Mouse (Mus musculus) liver, postnatal 0 days (tissue): Measurements from ENCODE around the gene Gm21973. TPM values are rescaled to one million over a fixed set of nuclear protein-coding genes. Genes with fewer than 3 reads are reported as not detected.

Source experiments
- ATAC-seq: fragments of 200-750 bp; cut with Nextera tagmentation; 2 replicates; pipeline ENCODE4 v1.8.0; 2017; ENCODE audit warnings: mild to moderate bottlenecking, moderate library complexity
- DNase-seq: peaks from one replicate; pipeline ENCODE4 v3.0.0-alpha.2; 2016
- H3K27ac ChIP-seq: fragments of 300-500 bp; sonication (generic); 2 replicates; pipeline ENCODE4 v1.5.1; 2014; ENCODE audit warnings: antibody characterized with exemption, moderate library complexity, mild to moderate bottlenecking, low read depth
- H3K27me3 ChIP-seq: fragments of 300-500 bp; sonication (generic); 2 replicates; pipeline ENCODE4 v1.6.1; 2014; ENCODE audit warnings: low read length, control low read depth, mixed read lengths; ENCODE audit not compliant: insufficient read depth
- H3K36me3 ChIP-seq: fragments of 300-500 bp; sonication (generic); replicated peaks from 2 replicates; pipeline ENCODE4 v1.6.1; 2014; ENCODE audit warnings: mild to moderate bottlenecking, control low read depth, low read length, moderate library complexity, mixed read lengths; ENCODE audit not compliant: insufficient read depth
- H3K4me1 ChIP-seq: fragments of 300-500 bp; sonication (generic); 2 replicates; pipeline ENCODE4 v1.6.1; 2014; ENCODE audit warnings: antibody characterized with exemption, mild to moderate bottlenecking, control low read depth; ENCODE audit not compliant: insufficient read depth
- H3K4me2 ChIP-seq: fragments of 300-500 bp; sonication (generic); 2 replicates; pipeline ENCODE4 v1.6.1; 2014; ENCODE audit warnings: low read depth, mild to moderate bottlenecking, low read length, moderate library complexity, mixed read lengths
- H3K4me3 ChIP-seq: fragments of 300-500 bp; sonication (generic); 2 replicates; pipeline ENCODE4 v1.5.1; 2014; ENCODE audit warnings: low read depth, low read length
- H3K9ac ChIP-seq: fragments of 300-500 bp; sonication (generic); replicated peaks from 2 replicates; pipeline ENCODE4 v1.6.1; 2014; ENCODE audit warnings: mild to moderate bottlenecking, moderate library complexity
- H3K9me3 ChIP-seq: fragments of 300-500 bp; sonication (generic); 2 replicates; pipeline ENCODE4 v1.6.1; 2016; ENCODE audit warnings: mild to moderate bottlenecking, control low read depth, low read length, mixed read lengths
- CTCF ChIP-seq: sonication (generic); IDR thresholded peaks from 2 replicates; pipeline ENCODE4 v1.5.1; 2016; ENCODE audit warnings: antibody characterized with exemption, low read depth
- EP300 ChIP-seq: IDR thresholded peaks from 2 replicates; pipeline ENCODE4 v1.6.1; 2016; ENCODE audit warnings: antibody characterized with exemption, low read depth, mild to moderate bottlenecking
- WGBS: fragments of 180-500 bp; shearing (Covaris S2); extraction: QIAGEN DNeasy Blood & Tissue Kit; methylation state at CpG from one replicate; pipeline ENCODE4 v1.1.7; 2014; ENCODE audit not compliant: insufficient replicate concordance; 5-methylcytosine and 5-hydroxymethylcytosine counted together
- polyA plus RNA-seq: library from polyadenylated mRNA; unstranded; fragments of >200 nt; fragmentation: Nextera tagmentation; extraction: Ambion mirVana; gene quantifications from 2 replicates; pipeline ENCODE4 v1.2.1, GENCODE M21; 2015

The Gm21973 gene
- polyA plus RNA-seq, 1 experiment from 2014 or later, result not detected

DNA sequence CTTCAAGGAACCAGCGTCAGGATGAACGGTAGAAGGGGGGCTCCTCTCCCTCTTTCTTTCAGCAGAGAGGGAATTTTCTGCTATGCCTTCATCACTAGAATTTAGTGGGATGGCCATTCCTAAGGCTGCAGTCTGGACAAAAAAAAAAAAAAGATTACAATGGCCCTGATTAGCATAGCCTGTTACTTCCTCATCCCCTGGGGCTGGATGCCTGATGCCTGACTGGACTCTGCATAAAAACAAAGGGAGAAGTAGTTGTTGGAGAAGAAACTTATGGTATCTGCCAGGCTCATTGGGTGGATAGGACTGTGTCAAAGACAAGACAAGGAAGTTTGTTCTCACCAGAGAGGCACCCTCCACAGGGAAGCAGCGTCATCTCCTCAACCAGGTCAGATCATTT, 25.7 kb upstream of the Gm21973 start:
- Histone ChIP-seq H3K4me2 (no peak overlapping the region), H3K4me1 (peaks cover 6% of the 10 kb centered on the region; the same call in 1 of the 2 replicates), H3K27me3 (no peaks in the 10 kb centered on the region), H3K36me3 (no peaks in the 10 kb centered on the region), H3K4me3 (no peak overlapping the region), H3K9ac (no peak overlapping the region), H3K9me3 (no peaks in the 10 kb centered on the region), H3K27ac (no peak overlapping the region)
- no peak for TF ChIP-seq CTCF
- TF ChIP-seq EP300, result no peak
- DNase-seq, result no peak
- 74% methylated on average over 3 of the region's 3 CpGs for WGBS
- no peak for ATAC-seq

DNA sequence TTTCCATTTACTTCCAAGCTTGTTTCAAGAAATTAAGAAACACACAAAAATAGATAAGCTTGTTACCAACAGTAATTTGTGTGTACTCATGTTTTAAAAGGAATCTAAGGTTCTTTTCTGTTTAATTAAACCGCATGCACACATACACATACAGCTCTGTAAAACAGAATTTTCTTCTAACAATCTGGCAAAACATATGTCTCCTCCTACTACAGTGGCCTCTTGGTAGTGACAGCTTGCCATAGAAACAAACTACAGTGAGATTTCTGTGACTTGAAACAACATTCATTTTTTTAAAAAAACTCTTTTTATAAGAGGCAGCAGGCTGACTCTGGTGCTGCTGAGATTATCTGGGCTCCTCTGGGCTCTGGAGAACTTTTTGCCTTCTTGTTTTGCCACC, 18.7 kb upstream of the Gm21973 start:
- ATAC-seq, result no peak
- Histone ChIP-seq H3K9ac (no peak overlapping the region), H3K4me1 (no peaks in the 10 kb centered on the region), H3K36me3 (no peaks in the 10 kb centered on the region), H3K4me2 (no peak overlapping the region), H3K27ac (no peak overlapping the region), H3K4me3 (no peak overlapping the region), H3K27me3 (no peaks in the 10 kb centered on the region), H3K9me3 (no peaks in the 10 kb centered on the region)
- 78% methylated on average over 1 of the region's 1 CpGs for WGBS
- TF ChIP-seq EP300 (no peak), CTCF (no peak)
- DNase-seq, result no peak

- no peak overlapping the region for H3K4me2 ChIP-seq
- TF ChIP-seq CTCF (no peak), EP300 (no peak)
- DNase-seq (no peak), ATAC-seq (no peak)
- H3K4me1 ChIP-seq, result no peaks in the 10 kb centered on the region
- H3K27ac ChIP-seq, result no peak overlapping the region
- H3K9me3 ChIP-seq, result no peaks in the 10 kb centered on the region
- 68% methylated on average over 5 of the region's 5 CpGs for WGBS
- H3K4me3 ChIP-seq, result no peak overlapping the region
- H3K36me3 ChIP-seq, result no peaks in the 10 kb centered on the region
- no peaks in the 10 kb centered on the region for H3K27me3 ChIP-seq
- no peak overlapping the region for H3K9ac ChIP-seq
These were observed 13.4 kb upstream of the Gm21973 start for GRCm38 (mm10) chr15:10311826-10312225.

DNA sequence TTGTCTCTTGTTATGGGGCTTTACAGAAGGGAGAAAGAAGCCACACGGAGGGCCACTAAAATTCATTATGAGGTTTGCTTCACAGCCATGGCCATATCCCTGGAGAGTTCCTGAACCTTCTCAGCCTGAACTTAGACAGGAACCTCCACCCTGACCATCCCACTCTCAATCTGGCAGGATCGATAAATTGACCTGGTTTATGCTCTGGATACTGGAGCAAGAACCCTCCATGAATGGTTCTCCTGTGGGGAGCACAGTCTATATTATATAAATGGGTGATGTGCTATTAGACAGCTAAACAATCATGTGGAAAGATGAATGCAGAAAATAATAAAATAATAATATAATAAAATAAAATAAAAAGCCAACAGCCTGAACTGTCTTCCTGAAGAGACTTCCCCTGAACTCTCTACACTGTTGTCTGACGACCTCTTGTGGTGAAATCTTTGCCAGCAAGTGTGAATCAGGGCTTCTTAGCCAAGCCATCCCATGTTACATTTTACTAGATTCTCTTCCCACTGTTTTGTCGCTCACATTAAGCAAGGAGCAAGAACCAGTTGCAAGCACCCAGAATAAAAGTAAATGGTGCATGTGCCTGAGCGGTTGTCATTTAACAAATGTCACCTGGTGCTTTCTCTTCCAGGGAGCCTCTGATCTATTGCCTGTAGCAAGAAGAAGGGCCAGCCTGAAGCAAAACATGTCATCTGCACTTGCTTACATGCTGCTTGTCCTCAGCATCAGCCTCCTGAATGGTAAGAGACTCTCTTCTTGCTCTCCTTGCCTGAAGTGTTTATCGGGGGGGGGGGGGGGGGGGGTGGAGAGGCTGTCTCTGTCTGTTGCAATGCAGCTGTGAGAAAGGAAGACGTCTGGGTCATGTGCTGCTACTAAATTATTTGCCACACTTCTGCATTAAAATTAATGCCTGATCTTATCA, 11.4 kb upstream of the Gm21973 start:
- Histone ChIP-seq H3K27ac (no peak overlapping the region), H3K9ac (no peak overlapping the region), H3K4me3 (no peak overlapping the region), H3K4me1 (no peaks in the 10 kb centered on the region), H3K9me3 (no peaks in the 10 kb centered on the region), H3K4me2 (no peak overlapping the region), H3K36me3 (no peaks in the 10 kb centered on the region; the same call in 1 of the 2 replicates), H3K27me3 (no peaks in the 10 kb centered on the region)
- peak; percentile 79 for TF ChIP-seq CTCF
- TF ChIP-seq EP300, result no peak
- ATAC-seq (no peak), DNase-seq (peak; percentile 39)
- 48% methylated on average over 6 of the region's 7 CpGs for WGBS

DNA sequence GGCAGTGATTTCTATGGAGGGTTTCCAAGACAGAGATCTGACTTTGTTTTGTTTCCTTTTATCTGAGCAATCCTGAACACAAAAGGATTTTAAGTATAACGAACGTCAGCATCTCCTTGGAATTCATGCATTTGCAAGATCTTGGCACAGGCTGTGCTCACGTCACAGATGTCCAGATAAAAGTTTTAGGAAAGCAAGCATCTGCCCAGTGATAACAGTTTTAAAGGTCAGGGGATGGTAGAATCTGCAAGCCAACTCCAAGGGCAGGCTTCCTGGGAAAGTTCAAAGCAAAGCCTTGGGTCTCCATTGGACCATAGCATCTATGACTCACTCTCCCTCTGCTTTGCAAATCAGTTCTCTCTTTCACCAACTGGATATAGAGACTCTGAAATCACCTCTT, 5.4 kb downstream of the Gm21973 start:
- 68% methylated on average over 3 of the region's 3 CpGs for WGBS
- no peak for DNase-seq
- H3K4me1 ChIP-seq, result no peaks in the 10 kb centered on the region

GRCm38 (mm10) chr15:10332566-10332965, 7.4 kb downstream of the Gm21973 start:
- ATAC-seq (no peak), DNase-seq (no peak)
- Histone ChIP-seq H3K4me2 (no peak overlapping the region), H3K4me3 (no peak overlapping the region), H3K27me3 (no peaks in the 10 kb centered on the region), H3K9me3 (no peaks in the 10 kb centered on the region), H3K4me1 (no peaks in the 10 kb centered on the region), H3K36me3 (no peaks in the 10 kb centered on the region), H3K27ac (no peak overlapping the region), H3K9ac (no peak overlapping the region)
- 68% methylated on average over 1 of the region's 1 CpGs for WGBS
- TF ChIP-seq EP300 (no peak), CTCF (no peak)

More for the DNA sequence above, 5.4 kb downstream of the Gm21973 start:
- Histone ChIP-seq H3K4me2 (no peak overlapping the region), H3K36me3 (no peaks in the 10 kb centered on the region), H3K27me3 (no peaks in the 10 kb centered on the region), H3K9me3 (no peaks in the 10 kb centered on the region), H3K9ac (no peak overlapping the region), H3K27ac (no peak overlapping the region), H3K4me3 (no peak overlapping the region)
- no peak for ATAC-seq
- no peak for TF ChIP-seq EP300
- no peak for TF ChIP-seq CTCF
